Mouse (Mus musculus) CD4-positive, CD25-positive, alpha-beta regulatory T cell, adult 4 months (primary cell): ENCODE data around the gene Slc37a3. TPM values are rescaled to one million over a fixed set of nuclear protein-coding genes. Genes with fewer than 3 reads are reported as not detected.

ENCODE experiments used
- ATAC-seq: one replicate; pipeline ENCODE4 v1.8.0; 2017
- polyA plus RNA-seq, 2 experiments: library from polyadenylated mRNA; unstranded; fragments of 100-300 nt; shearing (Covaris generic); gene quantifications; one replicate each; pipeline ENCODE4 v1.2.1; 2017

Slc37a3 gene
- polyA plus RNA-seq, 2 experiments from 2014 or later: 37.0 to 55.1 TPM

DNA sequence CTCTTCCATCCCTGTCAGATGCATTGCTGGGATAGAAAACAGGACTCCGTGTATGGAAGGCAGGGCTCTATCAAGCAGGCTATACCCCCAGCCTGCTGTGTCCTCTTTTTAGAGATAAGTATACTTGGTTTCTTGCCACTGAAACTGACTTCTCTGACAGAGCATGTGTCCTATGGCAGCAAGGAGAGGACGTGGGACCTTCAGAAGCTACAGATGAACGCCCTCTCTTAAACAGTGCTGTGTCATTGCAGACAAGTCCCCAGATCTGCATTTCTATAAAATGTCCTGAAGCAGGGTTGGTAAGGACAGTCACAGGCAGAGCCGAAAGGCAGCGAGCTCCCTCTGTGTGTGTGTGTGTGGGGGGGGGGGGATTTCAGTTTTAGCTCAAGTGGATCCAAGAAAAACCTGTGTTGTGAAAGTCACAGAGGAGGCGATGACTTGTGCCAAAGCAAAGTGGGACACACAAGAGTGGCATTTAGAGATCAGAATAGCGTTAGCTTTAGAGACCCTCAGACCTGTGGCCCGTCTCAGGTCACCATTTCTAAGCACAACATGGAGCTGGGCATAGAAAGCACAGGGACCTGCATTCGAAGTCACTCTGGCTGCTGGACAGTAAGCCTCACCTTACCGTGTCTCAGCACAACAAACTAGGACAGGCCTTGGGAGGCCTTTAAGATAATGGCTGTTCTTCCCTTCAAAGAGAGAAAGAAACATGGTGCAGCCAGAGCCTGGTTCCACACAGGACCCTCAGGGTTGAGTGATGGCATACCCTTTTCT is 59.4 kb downstream of the Slc37a3 start:
- ATAC-seq: no peak

- peak; percentile 91 for ATAC-seq
These were observed 61.4 kb downstream of the Slc37a3 start for GRCm38 (mm10) chr6:39316089-39316488.

DNA sequence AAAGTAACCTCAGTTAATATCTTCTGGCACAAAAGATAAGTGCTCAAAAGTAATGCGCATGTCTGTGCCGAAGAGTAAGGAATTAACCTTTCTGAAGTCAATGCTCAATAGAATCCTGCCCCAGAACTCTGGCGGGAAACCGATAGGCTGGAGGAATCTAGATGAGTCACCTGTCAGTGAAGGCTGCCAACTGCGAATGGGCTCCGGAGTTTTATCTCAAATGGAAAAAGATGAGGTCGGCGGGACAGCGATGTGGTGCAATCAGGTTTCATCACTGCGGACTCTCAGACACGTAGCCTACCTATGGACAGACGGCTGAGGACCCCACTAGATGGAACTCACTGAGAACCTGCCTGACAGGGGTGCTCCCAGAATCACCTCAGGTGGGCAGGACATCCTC is 63.0 kb downstream of the Slc37a3 start:
- ATAC-seq: no peak

- peak; percentile 69 for ATAC-seq
These were observed 65.7 kb downstream of the Slc37a3 start for GRCm38 (mm10) chr6:39311786-39312185.

DNA sequence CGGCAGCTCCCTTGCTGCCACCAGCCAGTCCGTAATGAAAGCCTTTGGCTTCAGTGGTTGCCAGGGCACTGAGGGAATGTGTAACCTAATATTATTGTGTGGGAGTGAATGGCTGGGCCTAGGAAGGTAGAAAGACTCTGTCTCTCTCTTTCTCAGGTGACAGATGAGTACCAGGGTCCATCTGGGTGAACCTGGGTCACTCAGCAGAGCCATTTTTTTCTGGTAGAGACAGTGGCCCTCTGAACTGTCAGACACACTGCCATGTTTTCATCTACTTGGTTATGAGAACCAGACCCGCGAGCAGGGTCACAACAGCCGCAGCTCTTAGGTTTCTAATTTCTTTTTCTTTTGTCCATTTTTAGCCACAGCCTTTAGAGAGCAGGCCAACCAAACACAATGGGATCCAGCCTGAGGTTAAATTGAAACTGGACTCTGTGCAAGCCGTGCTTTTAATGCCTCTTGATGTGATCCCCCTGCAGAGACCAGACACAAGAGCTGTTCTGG is 73.1 kb downstream of the Slc37a3 start:
- ATAC-seq: no peak

GRCm38 (mm10) chr6:39301484-39301883 is 76.0 kb downstream of the Slc37a3 start:
- ATAC-seq: no peak

GRCm38 (mm10) chr6:39297079-39297478 is 80.4 kb downstream of the Slc37a3 start:
- no peak for ATAC-seq

DNA sequence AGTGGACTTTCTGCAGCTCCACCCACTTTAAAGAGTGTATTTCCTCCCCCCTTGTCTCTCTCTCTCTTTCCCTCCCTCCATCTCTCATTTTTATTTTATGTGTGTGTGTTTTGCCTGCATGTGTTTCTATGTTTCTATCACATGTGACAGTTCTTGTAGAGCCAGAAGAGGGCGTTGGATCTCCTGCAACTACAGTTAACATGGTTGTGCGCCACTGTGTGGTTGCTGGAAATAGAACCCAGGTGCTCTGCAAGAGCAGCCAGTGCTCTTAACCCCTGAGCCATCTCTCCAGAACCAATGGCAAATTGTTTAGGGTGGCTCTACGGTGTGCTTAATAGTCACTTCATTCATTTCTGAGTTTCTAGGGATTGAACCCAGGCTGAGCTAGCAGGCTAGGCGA is 81.0 kb downstream of the Slc37a3 start:
- ATAC-seq: no peak

- ATAC-seq: no peak
These were observed 81.6 kb downstream of the Slc37a3 start for GRCm38 (mm10) chr6:39295727-39296411.

DNA sequence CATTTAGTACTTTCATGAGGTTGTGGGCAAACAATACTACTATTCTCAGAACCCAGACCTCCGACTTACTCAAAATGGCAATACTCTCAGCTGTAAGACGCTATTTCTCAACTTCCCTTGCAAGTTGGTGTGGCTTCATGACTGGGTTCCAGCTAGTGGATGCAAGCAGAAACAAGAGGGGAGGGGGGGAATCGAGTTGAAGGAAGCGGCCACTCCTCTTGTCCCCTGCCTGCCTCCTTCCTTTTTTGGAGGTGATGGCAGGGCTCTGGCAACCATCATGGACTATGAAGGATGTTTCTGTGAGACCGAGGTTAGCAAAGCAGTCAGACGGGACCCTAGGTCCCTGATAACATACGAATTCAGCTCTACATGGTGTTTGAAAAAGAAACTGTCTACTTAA is 87.8 kb downstream of the Slc37a3 start:
- no peak for ATAC-seq

DNA sequence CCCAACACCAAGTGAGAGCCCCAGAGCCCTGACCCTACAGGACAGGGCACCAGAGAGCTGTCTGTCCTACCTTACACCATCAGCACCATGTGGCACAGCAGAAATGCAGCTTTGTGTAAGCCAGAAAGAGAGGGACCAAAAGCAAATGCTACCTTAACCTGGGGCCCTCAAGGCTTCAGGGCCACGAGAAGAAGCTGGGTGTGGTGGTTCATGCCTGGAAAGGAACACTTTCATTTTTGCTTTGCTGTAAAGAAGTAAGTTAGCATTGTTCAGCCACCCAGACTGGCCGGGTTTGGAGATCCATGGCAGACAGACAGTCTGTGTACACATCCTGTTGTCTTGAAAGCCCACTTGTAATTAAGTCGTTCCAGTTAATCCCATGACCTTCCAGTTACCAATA is 89.7 kb downstream of the Slc37a3 start:
- ATAC-seq: peak; percentile 50

GRCm38 (mm10) chr6:39286732-39287083 is 90.8 kb downstream of the Slc37a3 start:
- no peak for ATAC-seq

DNA sequence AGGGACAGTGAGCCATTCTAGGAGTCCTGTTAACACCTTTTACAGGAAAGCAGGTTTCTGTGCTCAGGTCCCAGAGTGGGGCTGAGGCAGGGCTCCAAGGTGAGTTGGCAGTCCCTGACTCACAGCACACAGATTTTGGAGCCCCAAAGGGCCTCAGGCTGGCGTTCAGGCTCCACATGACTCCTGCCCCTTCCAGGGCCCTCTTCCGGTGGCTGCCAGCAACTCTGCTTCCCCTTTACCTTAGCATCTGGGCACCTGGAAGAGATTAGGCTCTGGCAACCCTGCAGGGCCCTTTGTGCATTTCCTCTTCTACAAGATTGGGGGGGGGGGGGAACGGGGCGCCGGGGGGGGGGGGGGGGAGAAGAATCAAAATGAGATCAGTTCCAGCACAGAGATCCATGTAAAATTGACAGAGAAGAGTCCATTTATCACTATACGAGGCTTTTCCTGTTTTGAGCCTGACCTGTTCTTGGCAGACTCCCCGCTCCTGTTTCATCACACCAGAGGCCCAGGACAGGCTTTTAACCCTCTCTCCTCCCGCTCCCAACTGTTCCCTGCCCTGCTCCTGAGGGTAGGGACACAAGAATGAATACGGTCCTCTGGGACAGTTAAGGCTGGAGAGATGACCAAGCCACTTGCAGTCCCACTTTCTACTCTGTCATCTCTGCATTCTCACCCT is 91.3 kb downstream of the Slc37a3 start:
- ATAC-seq: peak; percentile 65

GRCm38 (mm10) chr6:39284836-39285235 is 92.6 kb downstream of the Slc37a3 start:
- ATAC-seq: no peak

Other genes with a start within 250 kb of the Slc37a3 start
- gene Kdm7a, start 170.9 kb downstream of the Slc37a3 start, polyA plus RNA-seq: 10 to 100 TPM; 10.2 to 13.6 TPM
- gene Rab19, start 3.5 kb upstream of the Slc37a3 start, polyA plus RNA-seq: 10 to 100 TPM; 65.0 to 65.3 TPM
- 10 to 100 TPM; 49.7 to 52.2 TPM for gene Mkrn1, start 42.8 kb upstream of the Slc37a3 start, polyA plus RNA-seq
- gene Dennd2a, start 180.2 kb upstream of the Slc37a3 start, polyA plus RNA-seq: under 1 TPM in 1 of 2 experiments, not detected in 1; 0.65 TPM
- 10 to 100 TPM; 27.8 to 29.7 TPM for gene Adck2, start 196.2 kb upstream of the Slc37a3 start, polyA plus RNA-seq
- not detected for gene Gm42420, start 208.1 kb upstream of the Slc37a3 start, polyA plus RNA-seq
- 10 to 100 TPM; 46.2 to 69.9 TPM for gene Ndufb2, start 214.9 kb upstream of the Slc37a3 start, polyA plus RNA-seq